Mouse (Mus musculus) stomach, postnatal 0 days (tissue): ENCODE measurements around the gene Nr4a1.

ENCODE experiments used
- CTCF ChIP-seq: IDR thresholded peaks from 2 replicates; pipeline ENCODE4 v1.5.1; 2016; ENCODE audit warnings: antibody characterized with exemption, low read depth, mild to moderate bottlenecking, moderate library complexity
- EP300 ChIP-seq: optimal IDR thresholded peaks from 2 replicates; pipeline ENCODE3; 2016; ENCODE audit warnings: antibody characterized with exemption

- TF ChIP-seq CTCF (no peak), EP300 (no peak)
Observed at GRCm38 (mm10) chr15:101271513-101271912, 17.4 kb downstream of the Nr4a1 start.
